Mouse (Mus musculus): ENCODE measurements around the gene Pla2g6. TPM values are rescaled to one million over a fixed set of nuclear protein-coding genes. Genes with fewer than 3 reads are reported as not detected.

Pla2g6 gene
- polyA plus RNA-seq, 1 experiment from 2014 or later: 8.8 TPM

GRCm38 (mm10) chr15:79368861-79369440, 40.8 kb upstream of the Pla2g6 start:
- WGBS: 46% methylated on average over 8 of the region's 8 CpGs
- no peaks in the 10 kb centered on the region for H3K27me3 ChIP-seq (ENCODE audit: control insufficient read depth, insufficient read depth, low read length)
- TF ChIP-seq CTCF (IDR thresholded peaks at IDR 0.05; ENCODE audit: low read depth) (no peak), EP300 (optimal IDR thresholded peaks at IDR 0.05) (no peak)
- peaks cover 19% of the 10 kb centered on the region for H3K4me1 ChIP-seq (replicated peaks; ENCODE audit: control insufficient read depth, insufficient read depth)
- peaks cover 14% of the 10 kb centered on the region; the same call in 1 of the 2 replicates for H3K36me3 ChIP-seq (ENCODE audit: control insufficient read depth, insufficient read depth, low read length)
- peak overlapping the region; percentile 54 for H3K9ac ChIP-seq (ENCODE audit: low read length)
- H3K27ac ChIP-seq (replicated peaks): peak overlapping the region; percentile 97
- no peak overlapping the region for H3K4me3 ChIP-seq (ENCODE audit: low read depth, low read length)
- H3K9me3 ChIP-seq (ENCODE audit: control insufficient read depth, low read length): no peaks in the 10 kb centered on the region
- ATAC-seq (ENCODE audit: low FRiP score, low TSS enrichment): peak; percentile 78
- DNase-seq (ENCODE audit: low spot score): peak; percentile 74
- peak overlapping the region; percentile 36 for H3K4me2 ChIP-seq (replicated peaks; ENCODE audit: low read depth)

- Histone ChIP-seq H3K4me2 (replicated peaks; ENCODE audit: low read depth) (peak overlapping the region; percentile 36), H3K4me1 (replicated peaks; ENCODE audit: control insufficient read depth, insufficient read depth) (peaks cover 19% of the 10 kb centered on the region), H3K4me3 (ENCODE audit: low read depth, low read length) (no peak overlapping the region), H3K9me3 (ENCODE audit: control insufficient read depth, low read length) (no peaks in the 10 kb centered on the region), H3K27ac (replicated peaks) (peak overlapping the region; percentile 97), H3K9ac (ENCODE audit: low read length) (peak overlapping the region; percentile 54), H3K27me3 (ENCODE audit: control insufficient read depth, insufficient read depth, low read length) (no peaks in the 10 kb centered on the region), H3K36me3 (ENCODE audit: control insufficient read depth, insufficient read depth, low read length) (peaks cover 15% of the 10 kb centered on the region; the same call in 1 of the 2 replicates)
- ATAC-seq (ENCODE audit: low FRiP score, low TSS enrichment): peak; percentile 95
- TF ChIP-seq CTCF (IDR thresholded peaks at IDR 0.05; ENCODE audit: low read depth): peak; percentile 29; the same call in 1 of the 2 replicates
- TF ChIP-seq EP300 (optimal IDR thresholded peaks at IDR 0.05): no peak
- WGBS: 8% methylated on average over 14 of the region's 14 CpGs
- DNase-seq (ENCODE audit: low spot score): peak; percentile 96
These were observed 40.2 kb upstream of the Pla2g6 start for GRCm38 (mm10) chr15:79368313-79368811.

GRCm38 (mm10) chr15:79366402-79366801, 38.2 kb upstream of the Pla2g6 start:
- Histone ChIP-seq H3K27ac (replicated peaks) (no peak overlapping the region), H3K4me3 (ENCODE audit: low read depth, low read length) (no peak overlapping the region), H3K27me3 (ENCODE audit: control insufficient read depth, insufficient read depth, low read length) (no peaks in the 10 kb centered on the region), H3K9ac (ENCODE audit: low read length) (no peak overlapping the region), H3K9me3 (ENCODE audit: control insufficient read depth, low read length) (no peaks in the 10 kb centered on the region), H3K4me2 (replicated peaks; ENCODE audit: low read depth) (no peak overlapping the region), H3K4me1 (replicated peaks; ENCODE audit: control insufficient read depth, insufficient read depth) (peaks cover 19% of the 10 kb centered on the region), H3K36me3 (ENCODE audit: control insufficient read depth, insufficient read depth, low read length) (peaks cover 22% of the 10 kb centered on the region; the same call in 1 of the 2 replicates)
- ATAC-seq (ENCODE audit: low FRiP score, low TSS enrichment): no peak
- WGBS: 95% methylated on average over 5 of the region's 5 CpGs
- no peak for DNase-seq (ENCODE audit: low spot score)
- TF ChIP-seq EP300 (optimal IDR thresholded peaks at IDR 0.05) (no peak), CTCF (IDR thresholded peaks at IDR 0.05; ENCODE audit: low read depth) (no peak)

GRCm38 (mm10) chr15:79365068-79365467, 36.9 kb upstream of the Pla2g6 start:
- no peak overlapping the region for H3K4me2 ChIP-seq (replicated peaks; ENCODE audit: low read depth)
- no peak overlapping the region for H3K27ac ChIP-seq (replicated peaks)
- ATAC-seq (ENCODE audit: low FRiP score, low TSS enrichment) (no peak), DNase-seq (ENCODE audit: low spot score) (no peak)
- TF ChIP-seq CTCF (IDR thresholded peaks at IDR 0.05; ENCODE audit: low read depth) (no peak), EP300 (optimal IDR thresholded peaks at IDR 0.05) (no peak)
- peaks cover 22% of the 10 kb centered on the region; the same call in 1 of the 2 replicates for H3K36me3 ChIP-seq (ENCODE audit: control insufficient read depth, insufficient read depth, low read length)
- H3K4me3 ChIP-seq (ENCODE audit: low read depth, low read length): no peak overlapping the region
- H3K9ac ChIP-seq (ENCODE audit: low read length): no peak overlapping the region
- peaks cover 17% of the 10 kb centered on the region for H3K4me1 ChIP-seq (replicated peaks; ENCODE audit: control insufficient read depth, insufficient read depth)
- WGBS: 95% methylated on average over 12 of the region's 12 CpGs
- H3K9me3 ChIP-seq (ENCODE audit: control insufficient read depth, low read length): no peaks in the 10 kb centered on the region
- no peaks in the 10 kb centered on the region for H3K27me3 ChIP-seq (ENCODE audit: control insufficient read depth, insufficient read depth, low read length)

- Histone ChIP-seq H3K27ac (replicated peaks) (no peak overlapping the region), H3K9ac (ENCODE audit: low read length) (no peak overlapping the region), H3K27me3 (ENCODE audit: control insufficient read depth, insufficient read depth, low read length) (no peaks in the 10 kb centered on the region), H3K9me3 (ENCODE audit: control insufficient read depth, low read length) (no peaks in the 10 kb centered on the region), H3K36me3 (ENCODE audit: control insufficient read depth, insufficient read depth, low read length) (peaks cover 22% of the 10 kb centered on the region; the same call in 1 of the 2 replicates), H3K4me3 (ENCODE audit: low read depth, low read length) (no peak overlapping the region), H3K4me1 (replicated peaks; ENCODE audit: control insufficient read depth, insufficient read depth) (peaks cover 13% of the 10 kb centered on the region), H3K4me2 (replicated peaks; ENCODE audit: low read depth) (no peak overlapping the region)
- TF ChIP-seq CTCF (IDR thresholded peaks at IDR 0.05; ENCODE audit: low read depth): no peak
- TF ChIP-seq EP300 (optimal IDR thresholded peaks at IDR 0.05): no peak
- WGBS: 49% methylated on average over 6 of the region's 6 CpGs
- DNase-seq (ENCODE audit: low spot score): no peak
- no peak for ATAC-seq (ENCODE audit: low FRiP score, low TSS enrichment)
These were observed 35.9 kb upstream of the Pla2g6 start for GRCm38 (mm10) chr15:79364120-79364519.

- Histone ChIP-seq H3K4me3 (ENCODE audit: low read depth, low read length) (no peak overlapping the region), H3K36me3 (ENCODE audit: control insufficient read depth, insufficient read depth, low read length) (peaks cover 18% of the 10 kb centered on the region; the same call in 1 of the 2 replicates), H3K4me1 (replicated peaks; ENCODE audit: control insufficient read depth, insufficient read depth) (peaks cover 12% of the 10 kb centered on the region), H3K9ac (ENCODE audit: low read length) (no peak overlapping the region), H3K9me3 (ENCODE audit: control insufficient read depth, low read length) (no peaks in the 10 kb centered on the region), H3K4me2 (replicated peaks; ENCODE audit: low read depth) (no peak overlapping the region), H3K27ac (replicated peaks) (0 out of 2 replicates have a peak overlapping the region, but pooled peaks have one; percentile 24), H3K27me3 (ENCODE audit: control insufficient read depth, insufficient read depth, low read length) (no peaks in the 10 kb centered on the region)
- 33% methylated on average over 4 of the region's 4 CpGs for WGBS
- ATAC-seq (ENCODE audit: low FRiP score, low TSS enrichment): no peak
- DNase-seq (ENCODE audit: low spot score): no peak
- no peak for TF ChIP-seq EP300 (optimal IDR thresholded peaks at IDR 0.05)
- no peak for TF ChIP-seq CTCF (IDR thresholded peaks at IDR 0.05; ENCODE audit: low read depth)
These were observed 32.8 kb upstream of the Pla2g6 start for GRCm38 (mm10) chr15:79361023-79361422.
